Mouse (Mus musculus): ENCODE results near the gene Bsdc1. TPM values are rescaled to one million over a fixed set of nuclear protein-coding genes. Genes with fewer than 3 reads are reported as not detected.

The Bsdc1 gene
- polyA plus RNA-seq, 2 experiments = 27.6 to 28.9 TPM

Other genes with a start within 250 kb of the Bsdc1 start
- gene C77080, start 200.2 kb upstream of the Bsdc1 start, polyA plus RNA-seq (2012; rRNA removed) = 17.1 and 22.5 TPM in 2 replicates
- gene C77080, start 200.2 kb upstream of the Bsdc1 start, polyA plus RNA-seq (2014; fragmentation: Nextera tagmentation; extraction: Ambion mirVana) = 7.6 and 9.2 TPM in 2 replicates
- gene Sync, start 174.0 kb upstream of the Bsdc1 start, polyA plus RNA-seq (2012; rRNA removed) = 3.9 and 5.3 TPM in 2 replicates
- gene Sync, start 174.0 kb upstream of the Bsdc1 start, polyA plus RNA-seq (2014; fragmentation: Nextera tagmentation; extraction: Ambion mirVana) = 4.6 and 6.1 TPM in 2 replicates
- gene Rbbp4, start 126.2 kb upstream of the Bsdc1 start, polyA plus RNA-seq (2012; rRNA removed) = 112 and 128 TPM in 2 replicates
- gene Rbbp4, start 126.2 kb upstream of the Bsdc1 start, polyA plus RNA-seq (2014; fragmentation: Nextera tagmentation; extraction: Ambion mirVana) = 331 and 346 TPM in 2 replicates
- gene Zbtb8os, start 125.9 kb upstream of the Bsdc1 start, polyA plus RNA-seq (2012; rRNA removed) = 26.4 and 36.6 TPM in 2 replicates
- gene Zbtb8os, start 125.9 kb upstream of the Bsdc1 start, polyA plus RNA-seq (2014; fragmentation: Nextera tagmentation; extraction: Ambion mirVana) = 44.4 TPM in 2 replicates
- 16.2 and 16.8 TPM in 2 replicates for gene Zbtb8a, start 83.5 kb upstream of the Bsdc1 start, polyA plus RNA-seq (2012; rRNA removed)
- 5.6 and 7.1 TPM in 2 replicates for gene Zbtb8a, start 83.5 kb upstream of the Bsdc1 start, polyA plus RNA-seq (2014; fragmentation: Nextera tagmentation; extraction: Ambion mirVana)
- gene Zbtb8b, start 20.7 kb upstream of the Bsdc1 start, polyA plus RNA-seq (2012; rRNA removed) = 0.87 and 1.0 TPM in 2 replicates
- 1.3 and 2.0 TPM in 2 replicates for gene Zbtb8b, start 20.7 kb upstream of the Bsdc1 start, polyA plus RNA-seq (2014; fragmentation: Nextera tagmentation; extraction: Ambion mirVana)
- not detected in 2 replicates for gene Tssk3, start 29.4 kb downstream of the Bsdc1 start, polyA plus RNA-seq (2012; rRNA removed)
- not detected in 2 replicates for gene Tssk3, start 29.4 kb downstream of the Bsdc1 start, polyA plus RNA-seq (2014; fragmentation: Nextera tagmentation; extraction: Ambion mirVana)
- gene Fam229a, start 29.6 kb downstream of the Bsdc1 start, polyA plus RNA-seq (2012; rRNA removed) = 0.15 TPM in 1 of 2 replicates, not detected in the other
- not detected in 2 replicates for gene Fam229a, start 29.6 kb downstream of the Bsdc1 start, polyA plus RNA-seq (2014; fragmentation: Nextera tagmentation; extraction: Ambion mirVana)
- 563 and 613 TPM in 2 replicates for gene Marcksl1, start 52.0 kb downstream of the Bsdc1 start, polyA plus RNA-seq (2012; rRNA removed)
- 648 and 776 TPM in 2 replicates for gene Marcksl1, start 52.0 kb downstream of the Bsdc1 start, polyA plus RNA-seq (2014; fragmentation: Nextera tagmentation; extraction: Ambion mirVana)
- gene Hdac1, start 81.1 kb downstream of the Bsdc1 start, polyA plus RNA-seq (2012; rRNA removed) = 209 and 212 TPM in 2 replicates
- gene Hdac1, start 81.1 kb downstream of the Bsdc1 start, polyA plus RNA-seq (2014; fragmentation: Nextera tagmentation; extraction: Ambion mirVana) = 201 and 225 TPM in 2 replicates
- gene Lck, start 112.1 kb downstream of the Bsdc1 start, polyA plus RNA-seq (2012; rRNA removed) = 9.9 and 10.3 TPM in 2 replicates
- gene Lck, start 112.1 kb downstream of the Bsdc1 start, polyA plus RNA-seq (2014; fragmentation: Nextera tagmentation; extraction: Ambion mirVana) = 6.3 and 6.8 TPM in 2 replicates
- 7.3 and 8.2 TPM in 2 replicates for gene Fam167b, start 117.0 kb downstream of the Bsdc1 start, polyA plus RNA-seq (2012; rRNA removed)
- 4.1 and 5.3 TPM in 2 replicates for gene Fam167b, start 117.0 kb downstream of the Bsdc1 start, polyA plus RNA-seq (2014; fragmentation: Nextera tagmentation; extraction: Ambion mirVana)
- gene Eif3i, start 139.1 kb downstream of the Bsdc1 start, polyA plus RNA-seq (2012; rRNA removed) = 367 and 429 TPM in 2 replicates
- gene Eif3i, start 139.1 kb downstream of the Bsdc1 start, polyA plus RNA-seq (2014; fragmentation: Nextera tagmentation; extraction: Ambion mirVana) = 333 and 334 TPM in 2 replicates
- gene Tmem234, start 139.1 kb downstream of the Bsdc1 start, polyA plus RNA-seq (2012; rRNA removed) = 166 and 179 TPM in 2 replicates
- gene Tmem234, start 139.1 kb downstream of the Bsdc1 start, polyA plus RNA-seq (2014; fragmentation: Nextera tagmentation; extraction: Ambion mirVana) = 191 and 193 TPM in 2 replicates
- gene Dcdc2b, start 152.7 kb downstream of the Bsdc1 start, polyA plus RNA-seq (2012; rRNA removed) = 3.0 and 5.2 TPM in 2 replicates
- 2.5 and 3.4 TPM in 2 replicates for gene Dcdc2b, start 152.7 kb downstream of the Bsdc1 start, polyA plus RNA-seq (2014; fragmentation: Nextera tagmentation; extraction: Ambion mirVana)
- 28.6 and 35.5 TPM in 2 replicates for gene Iqcc, start 157.5 kb downstream of the Bsdc1 start, polyA plus RNA-seq (2012; rRNA removed)
- 23.2 and 28.6 TPM in 2 replicates for gene Iqcc, start 157.5 kb downstream of the Bsdc1 start, polyA plus RNA-seq (2014; fragmentation: Nextera tagmentation; extraction: Ambion mirVana)
- 34.7 and 51.0 TPM in 2 replicates for gene Ccdc28b, start 162.4 kb downstream of the Bsdc1 start, polyA plus RNA-seq (2012; rRNA removed)
- gene Ccdc28b, start 162.4 kb downstream of the Bsdc1 start, polyA plus RNA-seq (2014; fragmentation: Nextera tagmentation; extraction: Ambion mirVana) = 42.8 and 45.7 TPM in 2 replicates
- 80.3 and 82.6 TPM in 2 replicates for gene Txlna, start 179.5 kb downstream of the Bsdc1 start, polyA plus RNA-seq (2012; rRNA removed)
- gene Txlna, start 179.5 kb downstream of the Bsdc1 start, polyA plus RNA-seq (2014; fragmentation: Nextera tagmentation; extraction: Ambion mirVana) = 108 and 112 TPM in 2 replicates
- 35.2 and 40.5 TPM in 2 replicates for gene Kpna6, start 211.2 kb downstream of the Bsdc1 start, polyA plus RNA-seq (2012; rRNA removed)
- 14.6 and 15.2 TPM in 2 replicates for gene Kpna6, start 211.2 kb downstream of the Bsdc1 start, polyA plus RNA-seq (2014; fragmentation: Nextera tagmentation; extraction: Ambion mirVana)
- 49.1 and 77.0 TPM in 2 replicates for gene Tmem39b, start 235.3 kb downstream of the Bsdc1 start, polyA plus RNA-seq (2012; rRNA removed)
- gene Tmem39b, start 235.3 kb downstream of the Bsdc1 start, polyA plus RNA-seq (2014; fragmentation: Nextera tagmentation; extraction: Ambion mirVana) = 24.1 and 27.1 TPM in 2 replicates